24 mouse cellular contexts compared by ENCODE assay signal in genomic region chr1:92338589-92338988, GRCm38 (mm10).
"Had no signal": no experiment of that assay in that cellular context is flagged by ENCODE, and none has a peak within 500 bp of the region (broad histone marks: within the 10 kb centered on the region; RNA-seq: fewer than 3 reads in every experiment).

No protein-coding gene starts in this region.

- H3K9ac ChIP-seq: kidney, embryonic 15.5 days; limb, embryonic 12.5 days; limb, embryonic 15.5 days; liver, embryonic 14.5 days; liver, postnatal 0 days; lung, embryonic 15.5 days; midbrain, embryonic 12.5 days; midbrain, embryonic 15.5 days; neural tube, embryonic 12.5 days; neural tube, embryonic 15.5 days had no signal

- H3K9me3 ChIP-seq: kidney, embryonic 15.5 days; limb, embryonic 12.5 days; limb, embryonic 15.5 days; lung, embryonic 15.5 days; midbrain, embryonic 12.5 days; midbrain, embryonic 15.5 days; neural tube, embryonic 12.5 days; neural tube, embryonic 15.5 days had no signal

- DNase-seq: kidney, adult 8-10 months; kidney, postnatal 10 days; kidney, postnatal 36 days; layer of hippocampus, postnatal 36 days; liver, postnatal 0 days; lung, postnatal 10 days; lung, postnatal 36 days; right cerebral cortex, adult 18-20 months; right cerebral cortex, postnatal 14 days; right cerebral cortex, postnatal 4 days; thymus, adult 2 months; thymus, postnatal 25 days had no signal

- H3K4me2 ChIP-seq: kidney, embryonic 15.5 days; limb, embryonic 12.5 days; limb, embryonic 15.5 days; liver, embryonic 11.5 days; lung, embryonic 15.5 days; midbrain, embryonic 12.5 days; midbrain, embryonic 15.5 days; neural tube, embryonic 12.5 days; neural tube, embryonic 15.5 days had no signal

- H3K4me1 ChIP-seq: limb, embryonic 15.5 days; lung, embryonic 15.5 days; midbrain, embryonic 12.5 days; midbrain, embryonic 15.5 days; neural tube, embryonic 12.5 days; neural tube, embryonic 15.5 days had no signal

- H3K27me3 ChIP-seq: kidney, embryonic 15.5 days; limb, embryonic 12.5 days; limb, embryonic 15.5 days; lung, embryonic 15.5 days; midbrain, embryonic 12.5 days; midbrain, embryonic 15.5 days; neural tube, embryonic 12.5 days; neural tube, embryonic 15.5 days had no signal

- H3K36me3 ChIP-seq: kidney, embryonic 15.5 days; limb, embryonic 12.5 days; limb, embryonic 15.5 days; lung, embryonic 15.5 days; midbrain, embryonic 12.5 days; midbrain, embryonic 15.5 days; neural tube, embryonic 12.5 days; neural tube, embryonic 15.5 days had no signal

- H3K4me3 ChIP-seq: kidney, embryonic 15.5 days; left cerebral cortex, adult 2 months; limb, embryonic 12.5 days; limb, embryonic 15.5 days; lung, embryonic 15.5 days; midbrain, embryonic 12.5 days; midbrain, embryonic 15.5 days; neural tube, embryonic 12.5 days; neural tube, embryonic 15.5 days had no signal

- H3K27ac ChIP-seq: kidney, embryonic 15.5 days; left cerebral cortex, adult 2 months; limb, embryonic 12.5 days; limb, embryonic 15.5 days; liver, embryonic 14.5 days; lung, embryonic 15.5 days; midbrain, embryonic 12.5 days; midbrain, embryonic 15.5 days; neural tube, embryonic 12.5 days; neural tube, embryonic 15.5 days; stomach, postnatal 0 days had no signal

- ATAC-seq: liver, postnatal 0 days; midbrain, embryonic 15.5 days had no signal
